Mouse (Mus musculus): ENCODE results near the gene Actl11. TPM values are rescaled to one million over a fixed set of nuclear protein-coding genes. Genes with fewer than 3 reads are reported as not detected.

The Actl11 gene
- polyA plus RNA-seq, 1 experiment from 2014 or later = not detected

- no peak for DNase-seq (ENCODE audit: low spot score)
Measured at GRCm38 (mm10) chr9:107919441-107919840, 8.8 kb upstream of the Actl11 start.

GRCm38 (mm10) chr9:107923021-107923420 is 5.2 kb upstream of the Actl11 start:
- DNase-seq (ENCODE audit: low spot score) = peak; percentile 58

- DNase-seq (ENCODE audit: low spot score) = peak; percentile 19
Measured at GRCm38 (mm10) chr9:107923956-107924355, 4.3 kb upstream of the Actl11 start.

- no peak for DNase-seq (ENCODE audit: low spot score)
Measured at GRCm38 (mm10) chr9:107925251-107925650, 3.0 kb upstream of the Actl11 start.

GRCm38 (mm10) chr9:107926920-107927420 is 1.3 kb upstream of the Actl11 start:
- DNase-seq (ENCODE audit: low spot score) = no peak

GRCm38 (mm10) chr9:107927749-107928148 is 520 bp upstream of the Actl11 start:
- no peak for DNase-seq (ENCODE audit: low spot score)

- no peak for DNase-seq (ENCODE audit: low spot score)
Measured at GRCm38 (mm10) chr9:107932221-107932620, 4.0 kb downstream of the Actl11 start.

GRCm38 (mm10) chr9:107934146-107934545 is 5.9 kb downstream of the Actl11 start:
- no peak for DNase-seq (ENCODE audit: low spot score)

GRCm38 (mm10) chr9:107935374-107935773 is 7.1 kb downstream of the Actl11 start, which contains the start of gene Camkv:
Gene Camkv, plus strand, starts transcription at chr9:107935674.
- no peak for DNase-seq (ENCODE audit: low spot score)

- DNase-seq (ENCODE audit: low spot score) = peak; percentile 84
Measured at GRCm38 (mm10) chr9:107935790-107936214, 7.5 kb downstream of the Actl11 start.

GRCm38 (mm10) chr9:107936215-107936822 is 8.1 kb downstream of the Actl11 start:
- peak; percentile 27 for DNase-seq (ENCODE audit: low spot score)

GRCm38 (mm10) chr9:107936831-107937230 is 8.6 kb downstream of the Actl11 start:
- DNase-seq (ENCODE audit: low spot score) = no peak

- no peak for DNase-seq (ENCODE audit: low spot score)
Measured at GRCm38 (mm10) chr9:107947241-107948194, 19.2 kb downstream of the Actl11 start.

- no peak for DNase-seq (ENCODE audit: low spot score)
Measured at GRCm38 (mm10) chr9:107949184-107949921, 21.1 kb downstream of the Actl11 start.

- no peak for DNase-seq (ENCODE audit: low spot score)
Measured at GRCm38 (mm10) chr9:107949922-107950235, 21.6 kb downstream of the Actl11 start, which contains the start of gene Traip. Gene Traip, plus strand, starts transcription at chr9:107950136.

GRCm38 (mm10) chr9:107950460-107951355 is 22.4 kb downstream of the Actl11 start:
- peak; percentile 88 for DNase-seq (ENCODE audit: low spot score)

GRCm38 (mm10) chr9:107955613-107956289 is 27.5 kb downstream of the Actl11 start:
- DNase-seq (ENCODE audit: low spot score) = no peak

- no peak for DNase-seq (ENCODE audit: low spot score)
Measured at GRCm38 (mm10) chr9:107957141-107957540, 28.9 kb downstream of the Actl11 start.

- no peak for DNase-seq (ENCODE audit: low spot score)
Measured at GRCm38 (mm10) chr9:107959896-107960295, 31.6 kb downstream of the Actl11 start.

- peak; percentile 46 for DNase-seq (ENCODE audit: low spot score)
Measured at GRCm38 (mm10) chr9:107960928-107961327, 32.7 kb downstream of the Actl11 start.
